Comparison of ENCODE assay signal across 21 mouse cellular contexts in genomic region chr19:16041891-16042290, GRCm38 (mm10).
"Had no signal": no experiment of that assay in that cellular context is flagged by ENCODE, and none has a peak within 500 bp of the region (broad histone marks: within the 10 kb centered on the region; RNA-seq: fewer than 3 reads in every experiment).

No protein-coding gene starts in this region.

- H3K36me3 ChIP-seq: lung, embryonic 15.5 days; midbrain, embryonic 10.5 days; midbrain, embryonic 12.5 days; neural tube, embryonic 13.5 days; neural tube, embryonic 15.5 days; stomach, embryonic 15.5 days had no signal

- H3K27ac ChIP-seq: lung, embryonic 15.5 days; midbrain, embryonic 10.5 days; midbrain, embryonic 12.5 days; neural tube, embryonic 13.5 days; neural tube, embryonic 15.5 days; stomach, embryonic 15.5 days; stomach, postnatal 0 days had no signal

- H3K4me1 ChIP-seq: lung, embryonic 15.5 days; midbrain, embryonic 12.5 days; neural tube, embryonic 13.5 days; neural tube, embryonic 15.5 days; stomach, embryonic 15.5 days had no signal

- H3K27me3 ChIP-seq: lung, embryonic 15.5 days; midbrain, embryonic 12.5 days; neural tube, embryonic 13.5 days; neural tube, embryonic 15.5 days; stomach, embryonic 15.5 days had no signal

- ATAC-seq: liver, postnatal 0 days; lung, postnatal 0 days; midbrain, embryonic 16.5 days had no signal

- H3K4me3 ChIP-seq: lung, embryonic 15.5 days; midbrain, embryonic 10.5 days; midbrain, embryonic 12.5 days; myocyte; neural tube, embryonic 13.5 days; neural tube, embryonic 15.5 days; stomach, embryonic 15.5 days had no signal

- DNase-seq: liver, postnatal 0 days; lung, adult 2 months; lung, postnatal 14 days; lung, postnatal 4 days; midbrain, embryonic 14.5 days; retina, postnatal 1 day; right cerebral cortex, adult 18-20 months; right cerebral cortex, postnatal 25 days; thymus, adult 2 months; thymus, postnatal 25 days; thymus, postnatal 4 days had no signal
